Mouse (Mus musculus): ENCODE results near the gene Slc8a3.

- no peak for TF ChIP-seq POLR2A (IDR thresholded peaks at IDR 0.05; ENCODE audit: insufficient read length, low read depth)
- TF ChIP-seq TCF12 (IDR thresholded peaks at IDR 0.05; ENCODE audit: insufficient read depth, poor library complexity, severe bottlenecking) = no peak
- TF ChIP-seq MAX (IDR thresholded peaks at IDR 0.05; ENCODE audit: low read depth) = no peak
- TF ChIP-seq USF1 (IDR thresholded peaks at IDR 0.05; ENCODE audit: low read depth) = no peak
- no peak for TF ChIP-seq E2F4 (IDR thresholded peaks at IDR 0.05; ENCODE audit: insufficient read depth)
- TF ChIP-seq CEBPB (IDR thresholded peaks at IDR 0.05; ENCODE audit: insufficient read depth, poor library complexity, severe bottlenecking) = no peak
These were observed 185.0 kb downstream of the Slc8a3 start for GRCm38 (mm10) chr12:81147956-81148355.
